Mouse (Mus musculus): ENCODE data around the gene Mgme1.
A peak's percentile ranks its signal among the peaks of the same experiment; 100 is the strongest.

The Mgme1 gene

DNA sequence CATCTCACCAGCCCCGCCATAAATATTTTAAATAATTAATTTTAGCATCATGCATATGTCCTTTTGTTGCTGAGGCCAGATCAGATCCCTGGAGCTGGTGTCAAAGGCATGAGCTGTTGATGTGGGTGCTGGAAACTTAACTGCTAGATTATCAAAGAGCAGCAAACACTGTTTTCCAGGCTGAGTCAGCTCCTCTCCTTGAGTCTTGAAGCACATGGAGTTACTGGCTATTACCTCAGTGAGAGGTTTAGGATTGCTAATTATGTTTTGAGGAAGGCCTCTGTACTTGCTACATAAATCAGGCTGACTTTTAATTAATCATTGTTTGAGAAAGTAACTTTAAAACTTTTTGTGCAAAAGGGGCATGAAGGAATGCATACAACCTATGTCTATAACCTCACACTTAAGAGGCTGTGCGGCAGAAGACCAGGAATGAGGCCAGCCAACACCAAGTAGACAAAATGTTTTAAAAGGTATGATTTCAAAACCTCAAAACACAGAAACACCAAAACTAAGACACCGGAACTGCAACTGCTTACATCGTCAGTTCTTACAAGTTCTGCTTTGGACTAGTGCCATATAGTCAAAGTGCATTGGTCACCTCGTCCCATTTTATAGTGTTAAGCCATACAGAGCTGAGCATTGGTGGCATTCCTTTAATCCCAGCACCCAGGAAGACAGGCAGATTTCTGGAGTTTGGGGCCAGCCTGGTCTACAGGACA lies 5.9 kb upstream of the Mgme1 start:
- no peak for DNase-seq (ENCODE audit: low read depth, low spot score)

DNA sequence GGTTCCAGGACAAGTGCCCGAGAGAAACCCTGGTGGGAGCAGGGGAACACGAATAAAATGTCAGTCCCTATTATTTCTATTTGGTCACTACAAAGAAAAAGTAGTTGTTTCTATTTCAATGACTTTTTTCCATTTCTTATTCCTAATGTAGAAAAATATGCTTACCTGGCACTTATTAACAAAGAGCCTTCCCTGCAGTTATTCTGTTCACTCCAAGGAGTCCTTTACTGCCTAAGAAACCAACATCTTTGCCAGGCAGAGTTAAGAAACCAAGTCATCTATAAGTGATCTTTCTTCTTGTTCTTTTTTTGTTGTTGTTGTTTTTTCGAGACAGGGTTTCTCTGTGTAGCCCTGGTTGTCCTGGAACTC lies 5.4 kb upstream of the Mgme1 start:
- no peak for DNase-seq (ENCODE audit: low read depth, low spot score)

DNA sequence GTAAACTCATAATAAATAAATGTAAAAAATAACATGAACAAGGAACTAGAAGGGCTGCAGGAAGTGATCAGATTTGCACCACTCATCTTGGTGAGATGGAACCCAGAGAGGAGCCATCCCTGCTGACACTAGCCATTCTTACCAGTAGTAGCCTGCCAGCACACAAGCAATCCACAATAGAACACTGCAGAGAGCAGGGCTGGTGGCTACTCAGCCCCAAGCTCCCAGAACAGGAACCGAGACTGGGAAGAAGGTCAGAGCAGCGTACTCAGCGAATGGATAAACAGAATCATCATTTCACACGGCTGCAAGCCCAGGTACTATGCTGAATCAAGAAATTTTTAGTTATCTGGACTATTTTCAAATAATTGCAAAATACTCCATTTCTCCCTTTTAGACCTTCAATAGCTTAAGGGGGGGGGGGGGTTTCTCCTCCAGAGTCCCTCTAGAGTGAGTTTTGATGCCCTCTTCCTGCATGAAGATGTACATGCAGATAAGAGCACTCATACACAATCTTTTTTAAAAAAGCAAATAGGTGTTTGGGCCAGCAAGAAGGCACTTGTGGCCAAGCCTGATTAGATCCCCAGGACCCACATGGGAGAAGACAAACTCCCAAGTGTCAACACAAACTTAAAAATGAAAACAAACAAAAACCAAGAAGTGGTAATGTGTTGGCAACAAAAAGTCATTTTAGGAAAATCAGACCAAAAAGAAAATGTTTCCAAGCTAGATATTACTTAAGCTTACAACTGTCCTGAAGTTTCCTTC lies 4.4 kb upstream of the Mgme1 start:
- no peak for DNase-seq (ENCODE audit: low read depth, low spot score)

DNA sequence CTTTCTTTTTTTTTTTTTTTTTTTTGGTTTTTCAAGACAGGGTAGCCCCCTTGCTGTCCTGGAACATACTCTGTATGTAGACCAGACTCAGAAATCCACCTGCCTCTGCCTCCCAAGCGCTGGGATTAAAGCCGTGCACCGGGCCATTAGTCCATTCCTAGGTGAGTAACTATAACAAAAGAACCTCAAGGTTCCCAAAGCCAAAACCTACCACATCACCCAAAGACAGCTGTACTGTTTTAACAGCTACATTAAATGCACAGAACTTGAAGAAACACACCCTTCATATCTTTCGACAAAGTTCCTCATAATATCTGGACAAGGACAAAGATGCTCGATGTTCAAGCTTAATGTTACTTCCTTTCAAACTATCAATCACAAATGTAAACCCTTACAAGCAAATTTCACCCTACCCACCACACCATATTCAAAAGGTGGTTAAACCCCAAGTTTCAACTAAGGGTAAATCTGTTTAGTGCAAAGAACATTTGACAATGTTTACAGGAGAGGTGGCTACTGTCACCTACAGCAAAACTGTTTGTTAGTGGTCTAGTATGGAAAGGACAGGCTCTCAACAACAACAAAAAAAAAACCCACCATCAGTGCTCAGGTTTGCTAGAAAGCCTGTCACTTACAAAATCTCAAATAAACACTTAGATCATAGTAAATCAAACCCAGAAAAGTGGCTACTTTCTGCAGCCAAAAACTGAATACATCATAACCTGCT lies 3.3 kb upstream of the Mgme1 start:
- no peak for DNase-seq (ENCODE audit: low read depth, low spot score)

DNA sequence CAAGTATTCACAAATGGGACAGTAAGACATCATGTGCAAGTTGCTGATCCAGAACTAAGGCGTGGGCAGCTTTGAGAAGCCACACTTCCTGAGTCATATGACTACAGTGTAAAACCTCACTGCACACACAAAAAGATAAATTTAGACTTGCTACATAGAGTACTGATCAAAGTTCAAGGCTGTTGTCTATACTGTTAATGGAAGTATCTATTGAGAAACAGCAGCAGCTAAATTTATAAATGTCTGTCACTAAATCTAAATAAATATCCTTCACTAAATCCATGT lies 2.8 kb upstream of the Mgme1 start:
- no peak for DNase-seq (ENCODE audit: low read depth, low spot score)

DNA sequence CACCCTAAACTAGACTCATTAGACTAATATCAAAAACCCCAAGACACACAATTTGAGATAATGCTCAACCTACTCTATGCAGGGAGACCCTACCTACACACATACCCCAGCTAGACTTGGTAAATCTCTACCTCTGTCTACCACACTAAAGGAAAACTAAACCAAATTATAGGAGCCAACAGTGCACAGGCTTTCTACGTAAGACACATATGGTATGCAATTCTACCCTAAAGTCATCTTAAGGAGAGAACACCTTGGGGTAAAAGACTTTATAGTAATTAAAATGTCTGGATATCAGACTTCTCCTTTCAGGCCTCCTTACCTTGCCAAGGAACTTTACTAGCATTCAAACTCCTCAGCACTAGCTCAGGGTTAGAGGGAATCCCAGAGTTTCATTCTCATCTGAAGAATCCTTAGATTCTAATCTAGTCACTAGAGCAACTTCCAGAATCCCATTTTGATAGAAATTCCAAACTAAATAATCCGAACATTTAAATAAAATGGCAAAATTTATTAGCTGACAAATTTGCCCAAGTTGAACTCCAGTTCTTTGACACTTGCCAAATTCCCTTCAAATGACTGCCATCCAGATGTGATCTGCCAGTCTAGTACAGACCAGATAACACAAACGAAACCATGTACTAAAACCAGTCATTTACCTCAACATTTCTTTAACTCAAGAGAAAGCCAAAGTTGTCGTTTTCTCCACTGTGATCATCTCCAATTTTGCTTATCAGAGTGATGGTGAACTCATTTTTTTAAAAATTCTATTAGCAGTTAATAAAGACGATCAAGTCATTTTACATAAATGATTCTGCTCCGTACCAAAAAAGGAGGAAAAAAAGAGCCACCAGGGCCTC lies 1.8 kb upstream of the Mgme1 start:
- no peak for DNase-seq (ENCODE audit: low read depth, low spot score)

DNA sequence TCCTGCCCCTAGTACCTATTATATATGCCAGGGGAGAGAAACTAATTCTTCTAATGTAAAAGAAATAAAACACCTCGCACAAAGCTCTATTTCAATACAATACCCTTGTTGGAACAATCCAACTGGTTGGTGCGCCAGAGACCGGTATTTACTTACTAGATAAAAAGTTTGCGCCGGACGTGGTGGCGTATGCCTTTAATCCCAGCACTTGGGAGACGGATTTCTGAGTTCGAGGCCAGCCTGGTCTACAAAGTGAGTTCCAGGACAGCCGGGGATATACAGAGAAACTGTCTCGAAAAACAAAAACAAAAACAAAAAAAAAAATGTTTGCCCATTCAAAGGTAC lies 1.2 kb upstream of the Mgme1 start:
- DNase-seq (ENCODE audit: low read depth, low spot score) = no peak

DNA sequence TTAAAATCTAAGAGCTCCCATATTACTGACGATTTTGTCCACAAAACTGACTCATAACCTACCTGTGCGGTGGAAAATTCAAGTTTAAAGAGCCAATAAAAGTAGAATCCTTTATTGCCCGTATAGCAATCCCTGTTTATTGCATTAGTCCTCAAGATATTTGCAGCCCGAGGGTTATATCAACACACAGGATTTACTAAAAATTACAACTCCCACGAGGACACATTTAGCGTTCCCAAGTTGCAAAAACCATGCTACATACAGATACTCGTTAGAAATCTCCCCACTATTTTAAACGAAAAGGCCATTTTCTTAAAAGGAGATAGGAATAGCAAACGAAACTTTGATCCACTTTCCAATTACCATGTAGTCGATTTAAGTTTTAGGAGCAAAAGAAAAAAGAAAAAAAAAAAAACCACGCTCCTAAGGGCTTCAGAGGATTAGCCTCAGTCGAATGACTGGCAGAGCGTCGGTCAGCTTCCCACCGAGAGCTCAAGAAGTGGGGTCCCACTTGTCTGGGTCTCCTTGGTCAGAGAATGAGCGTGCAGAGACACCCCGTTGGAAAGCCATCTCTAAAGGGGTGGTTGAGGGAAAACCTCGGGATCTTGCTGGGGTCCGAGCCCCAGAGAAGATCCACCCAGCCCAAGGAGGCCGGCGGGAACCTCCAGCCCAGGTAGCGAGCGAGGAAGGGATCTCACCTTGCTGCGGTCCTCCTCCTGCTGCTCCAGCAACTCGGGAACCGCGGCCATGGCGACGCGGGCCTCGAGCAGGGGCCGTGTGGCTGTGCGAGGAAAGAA lies 586 bp upstream of the Mgme1 start:
- peak; percentile 24 for DNase-seq (ENCODE audit: low read depth, low spot score)

DNA sequence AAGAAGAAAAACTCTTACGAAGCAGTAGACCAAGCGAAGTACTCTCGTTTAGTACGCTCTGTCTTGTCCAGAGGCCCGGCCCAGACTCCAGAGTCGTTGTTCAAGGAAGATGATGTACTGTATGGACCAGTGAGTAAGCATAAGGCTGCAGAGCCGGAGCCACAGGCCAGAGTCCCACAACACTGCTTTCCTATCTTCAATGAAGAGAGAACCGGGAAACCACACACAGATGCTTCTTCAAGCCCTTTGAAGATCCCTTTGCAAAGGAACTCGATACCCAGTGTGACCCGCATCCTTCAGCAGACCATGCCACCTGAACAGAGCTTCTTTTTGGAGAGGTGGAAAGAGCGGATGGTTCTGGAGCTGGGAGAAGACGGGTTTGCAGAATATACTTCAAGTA lies 1.6 kb downstream of the Mgme1 start:
- DNase-seq (ENCODE audit: low read depth, low spot score) = no peak

DNA sequence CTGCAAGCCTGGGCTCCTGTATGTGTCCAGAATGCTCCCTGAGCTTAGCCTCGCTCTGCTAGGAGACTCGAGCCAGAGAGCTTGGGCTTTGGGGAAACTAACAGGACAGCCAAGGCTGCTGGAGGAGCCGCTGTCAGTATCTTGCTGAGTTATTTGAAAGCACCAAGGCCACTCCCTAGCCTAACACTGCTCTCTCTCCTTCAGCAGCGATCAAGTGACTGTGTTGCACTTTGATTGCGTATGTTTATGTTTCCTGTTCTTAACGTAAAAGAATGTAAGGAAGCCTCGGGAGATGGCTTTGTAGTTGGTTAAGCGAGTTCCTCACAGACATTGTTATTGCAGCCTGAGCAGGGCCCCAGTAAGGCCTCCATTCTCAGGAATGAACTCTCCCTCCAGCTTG lies 4.3 kb downstream of the Mgme1 start:
- no peak for DNase-seq (ENCODE audit: low read depth, low spot score)

DNA sequence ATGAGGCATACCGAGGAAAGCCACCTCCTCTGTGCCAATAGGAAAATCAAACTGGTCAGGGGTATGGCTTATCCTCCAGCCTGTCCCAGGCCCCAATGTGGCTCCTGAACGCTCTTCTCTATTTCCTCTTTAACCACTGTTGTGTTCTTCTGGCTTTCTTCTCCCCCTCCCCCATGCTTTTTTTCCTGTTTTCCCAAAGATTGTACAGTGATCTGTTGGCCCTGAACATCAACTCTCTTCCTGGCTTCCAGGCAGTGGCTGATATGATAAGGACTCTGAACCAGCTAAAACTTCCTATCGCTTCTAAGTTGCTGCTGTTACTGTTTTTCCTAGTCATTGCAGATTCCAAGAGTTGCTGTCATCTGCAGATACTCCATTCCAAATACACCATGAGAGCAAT lies 6.4 kb downstream of the Mgme1 start:
- no peak for DNase-seq (ENCODE audit: low read depth, low spot score)

DNA sequence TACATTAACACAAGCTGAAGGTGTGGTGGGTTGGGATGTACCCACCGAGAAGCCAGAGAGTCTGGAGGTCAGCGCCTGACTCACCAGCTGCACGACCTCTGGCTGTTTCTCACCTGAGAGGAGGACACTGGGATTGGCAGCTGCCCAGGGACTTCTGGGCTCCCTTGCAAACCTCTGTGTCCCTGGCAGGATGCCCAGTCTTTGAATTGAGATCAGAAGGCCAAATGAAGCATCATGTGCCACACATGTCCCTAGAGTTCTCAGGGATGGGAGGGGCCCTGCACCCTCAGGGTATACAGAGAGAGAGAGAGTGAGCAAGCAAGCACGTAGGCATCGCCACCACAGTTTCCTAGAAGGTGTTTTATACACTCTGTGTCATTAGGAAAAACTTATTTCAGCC lies 9.3 kb downstream of the Mgme1 start:
- DNase-seq (ENCODE audit: low read depth, low spot score) = no peak

DNA sequence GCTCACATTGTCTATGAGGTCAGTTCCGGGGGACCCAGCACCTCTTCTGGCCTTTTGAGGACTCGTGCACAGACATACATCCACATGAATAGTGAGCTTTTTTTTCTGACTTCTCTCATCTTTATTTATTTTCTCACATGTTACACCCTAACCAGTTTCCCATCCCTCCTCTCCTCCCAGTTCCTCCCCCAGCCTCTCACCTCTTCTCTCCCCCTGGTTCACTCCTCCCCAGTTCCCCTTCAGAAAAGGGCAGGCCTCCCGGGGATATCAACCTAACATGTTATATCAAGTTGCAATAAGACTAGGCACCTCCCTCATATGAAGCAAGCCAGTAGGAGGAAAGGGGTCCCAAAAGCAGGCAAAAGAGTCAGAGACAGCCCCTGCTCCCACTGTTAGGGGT lies 10.1 kb downstream of the Mgme1 start:
- DNase-seq (ENCODE audit: low read depth, low spot score) = no peak

DNA sequence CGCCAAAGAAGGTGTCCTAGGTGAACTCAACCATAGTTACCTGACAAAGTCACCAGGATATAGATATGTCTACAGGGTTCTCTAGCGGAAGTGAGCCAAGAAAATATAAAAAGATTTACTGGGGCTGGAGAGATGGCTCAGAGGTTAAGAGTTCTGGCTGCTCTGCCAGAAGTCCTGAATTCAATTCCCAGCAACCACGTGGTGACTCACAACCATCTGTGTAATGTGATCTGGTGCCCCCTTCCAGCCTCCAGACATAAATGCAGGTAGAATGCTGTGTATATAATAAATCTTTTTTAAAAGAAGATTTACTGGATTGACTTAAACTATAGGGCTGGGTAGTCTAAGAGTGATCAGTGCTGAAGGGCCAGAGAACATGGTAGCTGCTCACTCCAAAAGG lies 11.0 kb downstream of the Mgme1 start:
- no peak for DNase-seq (ENCODE audit: low read depth, low spot score)

DNA sequence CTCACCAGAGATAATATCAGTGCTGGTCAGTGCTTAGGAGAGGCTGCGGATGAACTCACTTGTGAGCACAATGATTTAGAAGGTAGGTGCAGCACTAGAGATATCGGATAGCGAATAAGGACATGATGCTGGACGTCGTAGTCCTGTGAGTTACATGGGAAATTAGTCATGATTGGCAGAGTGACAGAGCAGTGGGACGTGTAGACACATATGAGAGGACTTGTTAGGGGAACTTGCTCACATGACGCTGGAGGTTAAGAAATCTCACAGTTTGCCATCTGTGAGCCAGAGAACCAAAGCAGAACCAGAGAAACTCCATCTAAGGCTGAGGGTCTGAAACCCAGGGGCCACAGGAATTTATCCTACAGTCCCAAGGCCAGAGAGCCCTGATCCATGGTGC lies 19.9 kb downstream of the Mgme1 start:
- no peak for DNase-seq (ENCODE audit: low read depth, low spot score)

DNA sequence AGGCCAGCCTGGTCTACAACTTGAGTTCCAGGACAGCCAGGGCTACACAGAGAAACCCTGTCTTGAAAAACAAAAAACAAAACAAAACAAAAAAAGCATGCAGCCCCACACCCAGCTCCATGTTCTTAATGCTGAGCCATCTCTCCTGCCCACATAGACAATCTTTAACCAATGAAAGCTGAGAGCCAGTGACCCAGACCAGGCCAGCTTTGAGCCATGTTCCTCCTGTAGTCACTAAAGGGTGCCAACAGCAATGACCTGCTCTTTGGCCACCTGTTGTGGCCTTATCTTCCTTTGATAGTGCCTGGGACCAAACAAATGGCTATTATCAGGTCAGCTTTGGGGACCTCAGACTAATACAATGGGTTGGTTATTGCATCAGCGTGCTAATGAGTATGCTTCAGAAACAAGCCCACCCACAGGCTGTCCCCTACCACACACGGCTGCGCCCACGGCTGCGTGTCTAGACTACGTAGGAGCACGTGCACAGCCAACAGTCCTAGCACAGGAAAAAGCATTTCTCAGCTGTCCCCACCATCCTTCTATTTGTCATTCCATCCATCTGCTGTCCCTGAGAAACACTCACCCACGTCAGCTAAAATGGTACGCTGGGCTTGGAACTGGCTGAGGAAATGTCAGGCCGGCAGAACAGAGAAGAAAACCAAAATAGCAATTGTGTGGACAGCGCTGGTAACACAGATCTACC lies 21.3 kb downstream of the Mgme1 start:
- no peak for DNase-seq (ENCODE audit: low read depth, low spot score)

DNA sequence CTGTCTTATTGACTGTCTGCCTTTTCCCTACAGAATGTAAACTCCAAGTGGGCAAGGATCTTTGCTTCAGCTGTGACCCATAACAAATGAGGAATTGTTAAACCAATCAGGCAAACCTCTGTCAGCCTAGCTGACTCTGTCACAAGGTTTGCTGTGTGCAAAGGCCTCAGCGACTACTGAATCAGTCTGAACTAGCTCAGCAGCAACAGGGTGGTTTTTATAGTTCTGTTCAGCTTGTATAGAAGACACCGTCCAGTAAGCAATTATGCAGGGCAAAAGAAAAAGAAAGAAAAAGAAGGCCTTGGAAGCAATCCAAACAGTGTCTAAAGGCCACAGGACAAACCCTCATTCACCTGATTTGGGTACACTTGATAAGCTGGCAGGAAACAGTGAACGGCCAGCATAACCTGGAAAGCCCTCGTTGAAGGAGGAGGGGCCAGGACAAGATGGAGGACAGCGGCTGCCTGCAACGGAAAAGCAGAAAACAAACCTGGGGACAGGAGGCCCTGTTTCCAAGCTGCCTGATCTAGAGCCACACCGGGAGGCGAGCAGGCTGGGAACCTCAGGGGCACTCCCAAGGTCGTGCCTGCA lies 24.8 kb downstream of the Mgme1 start:
- DNase-seq (ENCODE audit: low read depth, low spot score) = no peak

DNA sequence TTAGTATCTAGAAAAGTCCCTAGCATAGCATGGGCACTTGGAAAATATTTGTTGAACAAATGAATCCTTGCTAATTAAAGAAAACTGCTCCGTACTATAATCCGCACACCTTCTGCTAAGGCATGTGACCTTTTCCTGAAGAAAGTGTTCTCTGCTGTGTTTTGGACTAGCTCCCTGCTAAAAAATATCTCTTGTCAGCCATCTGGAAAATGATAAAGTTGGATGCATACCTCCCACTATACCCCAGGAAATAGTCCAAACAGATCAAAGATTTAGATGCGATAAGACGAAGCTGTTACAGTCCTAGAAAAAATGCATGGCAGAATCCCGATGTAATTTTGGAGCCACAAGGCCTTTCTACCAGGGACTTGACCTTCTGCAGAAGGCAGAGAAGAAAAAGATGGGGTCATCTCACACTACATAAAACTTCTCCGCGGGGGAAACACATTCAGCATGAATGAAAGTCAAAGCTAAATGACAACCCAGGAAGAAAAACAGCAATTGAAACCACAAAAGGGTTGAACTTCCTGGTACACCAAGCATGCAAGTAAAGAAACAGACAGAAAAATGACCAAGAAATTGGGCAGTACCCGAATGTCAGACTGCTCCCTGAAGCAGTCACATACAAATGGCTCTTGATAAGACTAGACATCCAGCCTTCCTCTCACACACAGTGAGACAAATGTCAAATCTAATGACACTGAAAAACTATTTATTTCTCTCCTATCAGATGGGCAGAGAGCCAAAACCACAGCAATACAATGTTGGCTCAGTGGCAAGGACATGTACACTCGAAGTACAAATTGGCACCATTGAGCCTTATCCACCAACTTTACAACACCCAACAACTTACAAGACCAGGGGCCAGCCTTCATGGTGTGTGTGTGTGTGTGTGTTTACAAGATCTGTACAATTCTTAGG lies 29.5 kb downstream of the Mgme1 start:
- no peak for DNase-seq (ENCODE audit: low read depth, low spot score)

DNA sequence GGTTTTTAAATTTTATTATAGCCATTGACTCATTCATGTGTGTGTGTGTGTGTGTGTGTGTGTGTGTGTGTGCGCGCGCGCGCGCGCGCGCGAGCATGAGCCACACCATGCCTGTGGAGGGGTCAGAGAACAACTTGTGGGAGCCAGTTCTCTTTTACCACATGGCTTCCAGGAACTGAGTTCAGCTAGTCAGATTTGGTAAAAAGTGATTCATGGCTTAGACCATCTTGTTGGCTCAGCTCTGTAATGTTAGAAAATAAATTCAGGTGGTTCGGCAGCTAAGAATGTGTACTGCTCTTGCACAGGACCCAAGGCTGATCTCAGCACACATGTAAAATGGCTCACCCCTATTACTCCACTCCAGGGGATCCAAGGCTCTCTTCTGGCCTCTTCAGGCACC lies 30.6 kb downstream of the Mgme1 start:
- DNase-seq (ENCODE audit: low read depth, low spot score) = no peak

Measured in embryo, embryonic 11.5 days (tissue).